Mouse (Mus musculus) liver, embryonic 14.5 days (tissue): ENCODE measurements around the gene BC049715.

Source experiments
- CTCF ChIP-seq: IDR thresholded peaks from 2 replicates; pipeline ENCODE4 v1.5.1; 2016; ENCODE audit warnings: antibody characterized with exemption, low read depth, control low read depth
- EP300 ChIP-seq: IDR thresholded peaks from 2 replicates; pipeline ENCODE4 v1.6.1; 2016; ENCODE audit warnings: antibody characterized with exemption, low read depth

- TF ChIP-seq EP300 = no peak
- no peak for TF ChIP-seq CTCF
These were observed 17.8 kb upstream of the BC049715 start for GRCm38 (mm10) chr6:136809673-136810072.
